ENCODE assay signal across 11 mouse cellular contexts in genomic region chr17:23989802-23990201, GRCm38 (mm10). TPM values are rescaled to one million over a fixed set of nuclear protein-coding genes. Genes with fewer than 3 reads are reported as not detected.
"Had no signal": no experiment of that assay in that cellular context is flagged by ENCODE, and none has a peak within 500 bp of the region (broad histone marks: within the 10 kb centered on the region; RNA-seq: fewer than 3 reads in every experiment).

No protein-coding gene starts in this region.

- DNase-seq: kidney, adult 2 months; kidney, postnatal 14 days; layer of hippocampus, adult 9-11 months; layer of hippocampus, postnatal 36 days; liver, embryonic 13.5 days; liver, postnatal 0 days; thymus, postnatal 36 days had no signal

RNA-seq across cellular contexts. Expression of gene Prss22, which starts 8.1 kb away (rescaled TPM):
- total RNA-seq: layer of hippocampus, postnatal 36 days; monocyte, adult 5-6 weeks had no signal

RNA-seq across cellular contexts. Expression of gene Prss30, which starts 9.4 kb away (rescaled TPM):
- total RNA-seq: layer of hippocampus, postnatal 36 days; neutrophil, adult 5-6 weeks had no signal

RNA-seq across cellular contexts. Expression of gene Sbpl, which starts 34.7 kb away (rescaled TPM):
- total RNA-seq: layer of hippocampus, postnatal 36 days; left cerebral cortex, adult 8-10 months; left cerebral cortex, postnatal 25 days; monocyte, adult 5-6 weeks; neutrophil, adult 5-6 weeks had no signal

RNA-seq across cellular contexts. Expression of gene Prss27, which starts 48.1 kb away (rescaled TPM):
- total RNA-seq: layer of hippocampus, postnatal 36 days; left cerebral cortex, adult 8-10 months; left cerebral cortex, postnatal 25 days; monocyte, adult 5-6 weeks had no signal

RNA-seq across cellular contexts. Expression of gene Sbp, which starts 48.3 kb away (rescaled TPM):
- total RNA-seq: layer of hippocampus, postnatal 36 days; left cerebral cortex, adult 8-10 months; left cerebral cortex, postnatal 25 days; monocyte, adult 5-6 weeks; neutrophil, adult 5-6 weeks had no signal
